Mouse (Mus musculus): ENCODE measurements at regions not wholly inside any gene's neighbourhood (a gene's known extent, or its start where the extent isn't known, plus 50 kb on each side); places are given as distances from the start of the nearest gene placed in this dataset.
A peak's percentile ranks its signal among the peaks of the same experiment; 100 is the strongest.

- TF ChIP-seq CTCF (IDR thresholded peaks at IDR 0.05) = no peak
- H3K9me3 ChIP-seq (ENCODE audit: low read length) = no peaks in the 10 kb centered on the region
- peak; percentile 8 for DNase-seq (ENCODE audit: low spot score)
- no peak overlapping the region for H3K4me3 ChIP-seq (ENCODE audit: low read depth, low read length)
- H3K27me3 ChIP-seq (ENCODE audit: insufficient read depth, low read length) = no peaks in the 10 kb centered on the region
- H3K4me1 ChIP-seq (ENCODE audit: insufficient read depth, low read length) = no peaks in the 10 kb centered on the region
- H3K4me2 ChIP-seq (ENCODE audit: low read depth, low read length, poor library complexity, severe bottlenecking) = no peak overlapping the region
- H3K9ac ChIP-seq (replicated peaks; ENCODE audit: low read length, poor library complexity, severe bottlenecking) = no peak overlapping the region
- H3K27ac ChIP-seq (ENCODE audit: low read depth, low read length) = no peak overlapping the region
- no peaks in the 10 kb centered on the region for H3K36me3 ChIP-seq (ENCODE audit: insufficient read depth, low read length)
- no peak for ATAC-seq (ENCODE audit: low FRiP score)
These were observed 1358.3 kb downstream of the Lrfn5 start for GRCm38 (mm10) chr12:62881202-62881601.

GRCm38 (mm10) chr12:62892851-62893632, 1370.1 kb downstream of the Lrfn5 start:
- WGBS = 85% methylated on average over 9 of the region's 9 CpGs
- H3K4me2 ChIP-seq (ENCODE audit: low read depth, low read length, poor library complexity, severe bottlenecking) = no peak overlapping the region
- DNase-seq (ENCODE audit: low spot score) (no peak), ATAC-seq (ENCODE audit: low FRiP score) (no peak)
- no peaks in the 10 kb centered on the region for H3K4me1 ChIP-seq (ENCODE audit: insufficient read depth, low read length)
- no peak overlapping the region for H3K9ac ChIP-seq (replicated peaks; ENCODE audit: low read length, poor library complexity, severe bottlenecking)
- 0 out of 2 replicates have a peak, but pooled peaks have one; percentile 13 for TF ChIP-seq CTCF (IDR thresholded peaks at IDR 0.05)
- H3K27ac ChIP-seq (ENCODE audit: low read depth, low read length) = no peak overlapping the region
- no peaks in the 10 kb centered on the region for H3K36me3 ChIP-seq (ENCODE audit: insufficient read depth, low read length)
- H3K9me3 ChIP-seq (ENCODE audit: low read length) = no peaks in the 10 kb centered on the region
- H3K27me3 ChIP-seq (ENCODE audit: insufficient read depth, low read length) = no peaks in the 10 kb centered on the region
- no peak overlapping the region for H3K4me3 ChIP-seq (ENCODE audit: low read depth, low read length)
